Mouse (Mus musculus): ENCODE results near the gene Dok5. TPM values are rescaled to one million over a fixed set of nuclear protein-coding genes. Genes with fewer than 3 reads are reported as not detected.

Gene Dok5
- polyA plus RNA-seq, 1 experiment = 0.02 TPM

- Histone ChIP-seq H3ac (ENCODE audit: control insufficient read depth, insufficient read length) (no peak overlapping the region), H3K27me3 (ENCODE audit: control insufficient read depth, insufficient read depth, insufficient read length) (no peaks in the 10 kb centered on the region), H3K4me2 (ENCODE audit: low read depth) (no peak overlapping the region), H3K79me2 (ENCODE audit: control insufficient read depth, insufficient read depth) (no peaks in the 10 kb centered on the region), H3K36me3 (ENCODE audit: control insufficient read depth, insufficient read depth) (no peaks in the 10 kb centered on the region), H3K4me3 (no peak overlapping the region)
- TF ChIP-seq MYOD1 (IDR thresholded peaks at IDR 0.05; ENCODE audit: control insufficient read depth in 1 of 3, insufficient read length in 2 of 3, low read depth in 2 of 3) (no peak), MAX (IDR thresholded peaks at IDR 0.05; ENCODE audit: low read depth) (no peak), USF1 (IDR thresholded peaks at IDR 0.05; ENCODE audit: low read depth) (no peak), MYOG (IDR thresholded peaks at IDR 0.05; ENCODE audit: control insufficient read depth in 1 of 3, insufficient read depth in 1 of 3, insufficient read length in 2 of 3, low read depth in 2 of 3) (no peak), REST (IDR thresholded peaks at IDR 0.05; ENCODE audit: insufficient read depth, insufficient read length) (no peak), TCF12 (IDR thresholded peaks at IDR 0.05; ENCODE audit: insufficient read depth, poor library complexity, severe bottlenecking) (no peak), POLR2AphosphoS2 (IDR thresholded peaks at IDR 0.05; ENCODE audit: insufficient read length, low read depth) (no peak), TCF3 (IDR thresholded peaks at IDR 0.05; ENCODE audit: insufficient read length, low read depth) (no peak), POLR2A (IDR thresholded peaks at IDR 0.05; ENCODE audit: insufficient read length, low read depth) (no peak), E2F4 (IDR thresholded peaks at IDR 0.05; ENCODE audit: insufficient read depth) (no peak), SRF (IDR thresholded peaks at IDR 0.05; ENCODE audit: control insufficient read depth, insufficient read length, low read depth) (no peak), CEBPB (IDR thresholded peaks at IDR 0.05; ENCODE audit: insufficient read depth, poor library complexity, severe bottlenecking) (no peak)
These were observed 152.7 kb downstream of the Dok5 start for GRCm38 (mm10) chr2:170884209-170884801.

GRCm38 (mm10) chr2:170887984-170888383, 156.4 kb downstream of the Dok5 start:
- no peak for TF ChIP-seq MYOD1 (IDR thresholded peaks at IDR 0.05; ENCODE audit: control insufficient read depth in 1 of 3, insufficient read length in 2 of 3, low read depth in 2 of 3)
- H3K4me2 ChIP-seq (ENCODE audit: low read depth) = peak overlapping the region; percentile 6
- no peak overlapping the region for H3K4me3 ChIP-seq
- H3K27me3 ChIP-seq (ENCODE audit: control insufficient read depth, insufficient read depth, insufficient read length) = no peaks in the 10 kb centered on the region
- H3ac ChIP-seq (ENCODE audit: control insufficient read depth, insufficient read length) = no peak overlapping the region
- H3K79me2 ChIP-seq (ENCODE audit: control insufficient read depth, insufficient read depth) = no peaks in the 10 kb centered on the region
- no peaks in the 10 kb centered on the region for H3K36me3 ChIP-seq (ENCODE audit: control insufficient read depth, insufficient read depth)

GRCm38 (mm10) chr2:170895096-170895495, 163.5 kb downstream of the Dok5 start:
- Histone ChIP-seq H3ac (ENCODE audit: control insufficient read depth, insufficient read length) (no peak overlapping the region), H3K4me2 (ENCODE audit: low read depth) (no peak overlapping the region), H3K27me3 (ENCODE audit: control insufficient read depth, insufficient read depth, insufficient read length) (no peaks in the 10 kb centered on the region), H3K79me2 (ENCODE audit: control insufficient read depth, insufficient read depth) (no peaks in the 10 kb centered on the region), H3K4me3 (no peak overlapping the region), H3K36me3 (ENCODE audit: control insufficient read depth, insufficient read depth) (no peaks in the 10 kb centered on the region)
- TF ChIP-seq CEBPB (IDR thresholded peaks at IDR 0.05; ENCODE audit: insufficient read depth, poor library complexity, severe bottlenecking) = no peak
- no peak for TF ChIP-seq USF1 (IDR thresholded peaks at IDR 0.05; ENCODE audit: low read depth)
- TF ChIP-seq TCF12 (IDR thresholded peaks at IDR 0.05; ENCODE audit: insufficient read depth, poor library complexity, severe bottlenecking) = no peak
- TF ChIP-seq MAX (IDR thresholded peaks at IDR 0.05; ENCODE audit: low read depth) = no peak
- TF ChIP-seq REST (IDR thresholded peaks at IDR 0.05; ENCODE audit: insufficient read depth, insufficient read length) = no peak
- TF ChIP-seq MYOG (IDR thresholded peaks at IDR 0.05; ENCODE audit: control insufficient read depth in 1 of 3, insufficient read depth in 1 of 3, insufficient read length in 2 of 3, low read depth in 2 of 3) = no peak
- TF ChIP-seq MYOD1 (IDR thresholded peaks at IDR 0.05; ENCODE audit: control insufficient read depth in 1 of 3, insufficient read length in 2 of 3, low read depth in 2 of 3) = no peak
- no peak for TF ChIP-seq POLR2AphosphoS2 (IDR thresholded peaks at IDR 0.05; ENCODE audit: insufficient read length, low read depth)
- TF ChIP-seq POLR2A (IDR thresholded peaks at IDR 0.05; ENCODE audit: insufficient read length, low read depth) = no peak
- no peak for TF ChIP-seq E2F4 (IDR thresholded peaks at IDR 0.05; ENCODE audit: insufficient read depth)
- TF ChIP-seq TCF3 (IDR thresholded peaks at IDR 0.05; ENCODE audit: insufficient read length, low read depth) = no peak
- TF ChIP-seq SRF (IDR thresholded peaks at IDR 0.05; ENCODE audit: control insufficient read depth, insufficient read length, low read depth) = no peak

- no peak overlapping the region for H3K4me2 ChIP-seq (ENCODE audit: low read depth)
- TF ChIP-seq MYOD1 (IDR thresholded peaks at IDR 0.05; ENCODE audit: control insufficient read depth in 1 of 3, insufficient read length in 2 of 3, low read depth in 2 of 3) = no peak
- TF ChIP-seq SRF (IDR thresholded peaks at IDR 0.05; ENCODE audit: control insufficient read depth, insufficient read length, low read depth) = no peak
- TF ChIP-seq POLR2AphosphoS2 (IDR thresholded peaks at IDR 0.05; ENCODE audit: insufficient read length, low read depth) = no peak
- no peak for TF ChIP-seq E2F4 (IDR thresholded peaks at IDR 0.05; ENCODE audit: insufficient read depth)
- no peak for TF ChIP-seq TCF12 (IDR thresholded peaks at IDR 0.05; ENCODE audit: insufficient read depth, poor library complexity, severe bottlenecking)
- TF ChIP-seq MYOG (IDR thresholded peaks at IDR 0.05; ENCODE audit: control insufficient read depth in 1 of 3, insufficient read depth in 1 of 3, insufficient read length in 2 of 3, low read depth in 2 of 3) = no peak
- TF ChIP-seq CEBPB (IDR thresholded peaks at IDR 0.05; ENCODE audit: insufficient read depth, poor library complexity, severe bottlenecking) = no peak
- no peak for TF ChIP-seq USF1 (IDR thresholded peaks at IDR 0.05; ENCODE audit: low read depth)
- no peak for TF ChIP-seq POLR2A (IDR thresholded peaks at IDR 0.05; ENCODE audit: insufficient read length, low read depth)
- TF ChIP-seq MAX (IDR thresholded peaks at IDR 0.05; ENCODE audit: low read depth) = no peak
- no peak for TF ChIP-seq TCF3 (IDR thresholded peaks at IDR 0.05; ENCODE audit: insufficient read length, low read depth)
- no peak for TF ChIP-seq REST (IDR thresholded peaks at IDR 0.05; ENCODE audit: insufficient read depth, insufficient read length)
These were observed 170.8 kb downstream of the Dok5 start for GRCm38 (mm10) chr2:170902204-170903028.

More at GRCm38 (mm10) chr2:170902204-170903028, 170.8 kb downstream of the Dok5 start:
- no peak overlapping the region for H3ac ChIP-seq (ENCODE audit: control insufficient read depth, insufficient read length)
- no peaks in the 10 kb centered on the region for H3K36me3 ChIP-seq (ENCODE audit: control insufficient read depth, insufficient read depth)
- no peaks in the 10 kb centered on the region for H3K79me2 ChIP-seq (ENCODE audit: control insufficient read depth, insufficient read depth)
- no peak overlapping the region for H3K4me3 ChIP-seq
- no peaks in the 10 kb centered on the region for H3K27me3 ChIP-seq (ENCODE audit: control insufficient read depth, insufficient read depth, insufficient read length)
